Mouse (Mus musculus) kidney, postnatal 36 days (tissue): ENCODE measurements around the gene Gpr179.

ENCODE experiments used
- DNase-seq, 2 experiments: peaks; one replicate each; pipeline ENCODE4 v3.0.0; 2021 to 2022; ENCODE audit warnings: mixed read lengths in 2 of 2

Gpr179 gene

GRCm38 (mm10) chr11:97285852-97286775 is 65.8 kb downstream of the Gpr179 start:
- DNase-seq: peak in 1 of 2 experiments; percentile 20

GRCm38 (mm10) chr11:97284854-97285253 is 67.0 kb downstream of the Gpr179 start:
- no peak for DNase-seq

- no peak for DNase-seq
Measured at GRCm38 (mm10) chr11:97282179-97282578, 69.7 kb downstream of the Gpr179 start.
